In the genomic region with DNA sequence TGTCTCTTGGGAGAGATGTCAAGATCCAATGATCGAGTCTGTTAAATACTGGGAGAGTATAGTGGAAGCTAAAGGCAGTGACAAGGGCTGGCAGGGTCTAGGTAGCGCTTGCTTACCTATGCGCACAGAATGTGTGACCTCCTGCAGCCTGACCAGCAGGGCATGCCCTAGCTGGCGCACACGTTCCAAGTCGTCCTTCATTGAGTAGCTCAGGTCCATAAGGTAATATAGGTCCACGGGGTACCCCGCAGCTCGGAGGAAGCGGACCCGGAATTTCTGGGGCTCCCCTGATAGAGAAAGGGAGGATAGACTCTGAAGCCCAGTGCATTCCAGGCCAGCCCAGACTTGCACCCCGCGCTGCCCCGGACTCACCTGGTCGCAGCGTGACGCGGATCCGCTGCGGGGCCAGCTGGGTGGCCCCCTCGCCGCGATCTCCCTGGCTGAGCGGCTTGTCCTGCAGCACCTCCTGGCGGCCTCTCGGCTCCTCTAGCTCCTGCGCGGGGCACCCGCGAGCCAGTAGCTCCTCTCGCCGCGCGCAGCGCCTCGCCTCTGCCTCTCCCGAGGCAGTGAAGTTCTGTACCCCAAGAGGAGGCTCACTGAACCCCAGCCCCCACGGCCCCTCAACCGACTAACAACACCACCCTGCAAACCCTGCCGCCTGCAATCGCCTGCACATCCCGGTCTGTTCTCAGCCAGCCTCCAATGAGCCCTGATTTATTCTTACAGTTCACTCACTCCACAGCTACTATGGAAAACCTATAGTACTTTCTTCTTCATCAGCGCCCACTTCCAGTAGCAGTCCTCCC, we compare ENCODE assay signal across 8 mouse cellular contexts. TPM values are rescaled to one million over a fixed set of nuclear protein-coding genes. Genes with fewer than 3 reads are reported as not detected.
DNase-seq lines count a peak whose midpoint lies in the region; ATAC-seq and TF ChIP-seq lines count a peak whose summit lies in the region.

No protein-coding gene starts in this region.

- no peaks in the 10 kb centered on the region for H3K27me3 ChIP-seq in ES-Bruce4 (ENCODE audit: control insufficient read depth, insufficient read depth, low read length, poor library complexity, severe bottlenecking)
- H3K27me3 ChIP-seq in forebrain, embryonic 12.5 days: peaks cover 34% of the 10 kb centered on the region
- peaks cover 8% of the 10 kb centered on the region; the same call in 1 of the 2 replicates for H3K27me3 ChIP-seq in lung, embryonic 16.5 days (ENCODE audit: control insufficient read depth, insufficient read depth, low read depth, low read length)

- TF ChIP-seq CTCF in ES-Bruce4 (IDR thresholded peaks at IDR 0.05; ENCODE audit: low read depth, low read length): peak; percentile 73
- peak; percentile 79 for TF ChIP-seq CTCF in olfactory bulb, adult 2 months (IDR thresholded peaks at IDR 0.05; ENCODE audit: insufficient read depth, low read depth, low read length)

- intact Hi-C loops in heart, postnatal 10 days (cut with DNase I): loop anchor here (1.0 to 5.0 kb wide), 4 partner anchors 20 to 107 kb away; a partner anchor contains a TSS

- peaks cover 3% of the 10 kb centered on the region for H3K4me1 ChIP-seq in ES-Bruce4 (ENCODE audit: control insufficient read depth, insufficient read depth, low read length)
- H3K4me1 ChIP-seq in forebrain, embryonic 12.5 days: peaks cover 14% of the 10 kb centered on the region
- H3K4me1 ChIP-seq in lung, embryonic 16.5 days (replicated peaks; ENCODE audit: control insufficient read depth, insufficient read depth, low read length): peaks cover 5% of the 10 kb centered on the region
- H3K4me1 ChIP-seq in olfactory bulb, adult 2 months (ENCODE audit: control insufficient read depth, insufficient read depth, low read length): peaks cover 7% of the 10 kb centered on the region

- DNase-seq in heart, postnatal 10 days: peak; percentile 87 to 88
- peak; percentile 65 to 85 for DNase-seq in layer of hippocampus, adult 18-20 months (ENCODE audit: low spot score in 2 of 2)
- peak; percentile 85 to 91 for DNase-seq in thymus, postnatal 10 days (ENCODE audit: low spot score in 2 of 2)

- ATAC-seq in cerebellum, adult (ENCODE audit: insufficient number of reproducible peaks, low FRiP score, low TSS enrichment): peak; percentile 83; the same call in 1 of the 2 replicates
- ATAC-seq in forebrain, embryonic 12.5 days (ENCODE audit: low FRiP score): peak; percentile 83
- ATAC-seq in lung, embryonic 16.5 days (ENCODE audit: low read depth): peak; percentile 92

- no peaks in the 10 kb centered on the region for H3K36me3 ChIP-seq in ES-Bruce4 (ENCODE audit: control insufficient read depth, insufficient read depth, low read length, poor library complexity, severe bottlenecking)
- H3K36me3 ChIP-seq in forebrain, embryonic 12.5 days (replicated peaks): no peaks in the 10 kb centered on the region
- no peaks in the 10 kb centered on the region for H3K36me3 ChIP-seq in lung, embryonic 16.5 days (ENCODE audit: control insufficient read depth, insufficient read depth, low read length)

- H3K27ac ChIP-seq in ES-Bruce4 (ENCODE audit: insufficient read depth, low read length): no peak overlapping the region
- no peak overlapping the region for H3K27ac ChIP-seq in forebrain, embryonic 12.5 days
- no peak overlapping the region for H3K27ac ChIP-seq in lung, embryonic 16.5 days (ENCODE audit: low read length)
- no peak overlapping the region for H3K27ac ChIP-seq in olfactory bulb, adult 2 months (ENCODE audit: insufficient read depth, low read depth, low read length)

- H3K9ac ChIP-seq in ES-Bruce4 (ENCODE audit: low read depth, poor library complexity, severe bottlenecking): peak overlapping the region; percentile 50
- peak overlapping the region; percentile 49 for H3K9ac ChIP-seq in forebrain, embryonic 12.5 days
- peak overlapping the region; percentile 62 for H3K9ac ChIP-seq in lung, embryonic 16.5 days (ENCODE audit: low read length)

- no peaks in the 10 kb centered on the region for H3K9me3 ChIP-seq in ES-Bruce4 (replicated peaks; ENCODE audit: control insufficient read depth, insufficient read depth, low read length, poor library complexity, severe bottlenecking)
- H3K9me3 ChIP-seq in forebrain, embryonic 12.5 days: no peaks in the 10 kb centered on the region
- no peaks in the 10 kb centered on the region for H3K9me3 ChIP-seq in lung, embryonic 16.5 days (ENCODE audit: control insufficient read depth, low read length)

- 2% methylated on average over 39 of the region's 43 CpGs for WGBS in forebrain, embryonic 12.5 days
- WGBS in lung, embryonic 16.5 days: 3% methylated on average over 43 of the region's 43 CpGs
- WGBS in olfactory bulb, adult 2 months: 3% methylated on average over 43 of the region's 43 CpGs

- H3K4me3 ChIP-seq in ES-Bruce4 (ENCODE audit: low read depth, low read length): peak overlapping the region; percentile 75
- peak overlapping the region; percentile 41 for H3K4me3 ChIP-seq in forebrain, embryonic 12.5 days (replicated peaks)
- H3K4me3 ChIP-seq in lung, embryonic 16.5 days (ENCODE audit: low read length): peak overlapping the region; percentile 49
- peak overlapping the region; percentile 42 for H3K4me3 ChIP-seq in olfactory bulb, adult 2 months (ENCODE audit: insufficient read depth, low read depth, low read length)

- no peak for TF ChIP-seq POLR2A in ES-Bruce4 (IDR thresholded peaks at IDR 0.05; ENCODE audit: insufficient read depth, low read length)
- no peak for TF ChIP-seq POLR2A in olfactory bulb, adult 2 months (IDR thresholded peaks at IDR 0.05; ENCODE audit: insufficient read depth, low read depth, low read length)

- TF ChIP-seq EP300 in ES-Bruce4 (IDR thresholded peaks at IDR 0.05; ENCODE audit: insufficient read depth, low read depth, low read length): 0 out of 2 replicates have a peak, but pooled peaks have one; percentile 35

- peak overlapping the region; percentile 84 for H3K4me2 ChIP-seq in forebrain, embryonic 12.5 days
- peak overlapping the region; percentile 89 for H3K4me2 ChIP-seq in lung, embryonic 16.5 days (ENCODE audit: low read depth, low read length)

RNA-seq across cellular contexts. Expression of a gene that starts 7.4 kb away (rescaled TPM):
- polyA plus RNA-seq in ES-Bruce4 (2011; ENCODE audit: insufficient read depth, insufficient read length, low read depth, missing spikeins): 3.1 and 9.7 TPM in 2 replicates
- polyA plus RNA-seq in forebrain, embryonic 12.5 days (2016; fragmentation: Nextera tagmentation; extraction: Ambion mirVana): 0.65 and 0.88 TPM in 2 replicates
- 1 to 10 TPM; 1.9 to 2.0 TPM for total RNA-seq in heart, postnatal 10 days (2021)
- total RNA-seq in layer of hippocampus, adult 18-20 months (2021): 1 to 10 TPM in 1 of 2 experiments, under 1 TPM in 1; 0.76 to 1.9 TPM
- polyA plus RNA-seq in lung, embryonic 16.5 days (2015; fragmentation: Nextera tagmentation; extraction: Ambion mirVana): 3.0 and 3.9 TPM in 2 replicates
- not detected in 2 replicates for polyA plus RNA-seq in olfactory bulb, adult 2 months (2012; ENCODE audit: insufficient read depth, insufficient read length, low replicate concordance, missing spikeins)

RNA-seq across cellular contexts. Expression of a gene that starts 19.9 kb away (rescaled TPM):
- 17.8 and 19.3 TPM in 2 replicates for polyA plus RNA-seq in ES-Bruce4 (2011; ENCODE audit: insufficient read depth, insufficient read length, low read depth, missing spikeins)
- polyA plus RNA-seq in forebrain, embryonic 12.5 days (2016; fragmentation: Nextera tagmentation; extraction: Ambion mirVana): 46.2 and 51.8 TPM in 2 replicates
- 10 to 100 TPM; 25.6 to 33.8 TPM for total RNA-seq in heart, postnatal 10 days (2021)
- total RNA-seq in layer of hippocampus, adult 18-20 months (2021): 10 to 100 TPM; 33.3 to 37.4 TPM
- 69.5 and 70.6 TPM in 2 replicates for polyA plus RNA-seq in lung, embryonic 16.5 days (2015; fragmentation: Nextera tagmentation; extraction: Ambion mirVana)
- not detected in 2 replicates for polyA plus RNA-seq in olfactory bulb, adult 2 months (2012; ENCODE audit: insufficient read depth, insufficient read length, low replicate concordance, missing spikeins)

RNA-seq across cellular contexts. Expression of a gene that starts 21.3 kb away (rescaled TPM):
- polyA plus RNA-seq in ES-Bruce4 (2011; ENCODE audit: insufficient read depth, insufficient read length, low read depth, missing spikeins): 53.7 and 54.3 TPM in 2 replicates
- 127 and 132 TPM in 2 replicates for polyA plus RNA-seq in forebrain, embryonic 12.5 days (2016; fragmentation: Nextera tagmentation; extraction: Ambion mirVana)
- 10 to 100 TPM; 48.2 to 48.3 TPM for total RNA-seq in heart, postnatal 10 days (2021)
- total RNA-seq in layer of hippocampus, adult 18-20 months (2021): 10 to 100 TPM; 66.1 to 71.8 TPM
- polyA plus RNA-seq in lung, embryonic 16.5 days (2015; fragmentation: Nextera tagmentation; extraction: Ambion mirVana): 64.0 and 67.0 TPM in 2 replicates
- 123 TPM in 1 of 2 replicates, not detected in the other for polyA plus RNA-seq in olfactory bulb, adult 2 months (2012; ENCODE audit: insufficient read depth, insufficient read length, low replicate concordance, missing spikeins)

RNA-seq across cellular contexts. Expression of a gene that starts 32.9 kb away (rescaled TPM):
- polyA plus RNA-seq in ES-Bruce4 (2011; ENCODE audit: insufficient read depth, insufficient read length, low read depth, missing spikeins): 38.6 and 42.7 TPM in 2 replicates
- polyA plus RNA-seq in forebrain, embryonic 12.5 days (2016; fragmentation: Nextera tagmentation; extraction: Ambion mirVana): 13.1 and 16.7 TPM in 2 replicates
- total RNA-seq in heart, postnatal 10 days (2021): 10 to 100 TPM; 23.2 to 27.2 TPM
- total RNA-seq in layer of hippocampus, adult 18-20 months (2021): 10 to 100 TPM; 11.3 to 13.7 TPM
- polyA plus RNA-seq in lung, embryonic 16.5 days (2015; fragmentation: Nextera tagmentation; extraction: Ambion mirVana): 46.7 and 46.9 TPM in 2 replicates
- polyA plus RNA-seq in olfactory bulb, adult 2 months (2012; ENCODE audit: insufficient read depth, insufficient read length, low replicate concordance, missing spikeins): not detected in 2 replicates

RNA-seq across cellular contexts. Expression of a gene that starts 46.0 kb away (rescaled TPM):
- polyA plus RNA-seq in ES-Bruce4 (2011; ENCODE audit: insufficient read depth, insufficient read length, low read depth, missing spikeins): 0.81 and 1.1 TPM in 2 replicates
- 0.09 and 0.17 TPM in 2 replicates for polyA plus RNA-seq in forebrain, embryonic 12.5 days (2016; fragmentation: Nextera tagmentation; extraction: Ambion mirVana)
- not detected for total RNA-seq in heart, postnatal 10 days (2021)
- total RNA-seq in layer of hippocampus, adult 18-20 months (2021): not detected
- 0.34 and 0.57 TPM in 2 replicates for polyA plus RNA-seq in lung, embryonic 16.5 days (2015; fragmentation: Nextera tagmentation; extraction: Ambion mirVana)
- polyA plus RNA-seq in olfactory bulb, adult 2 months (2012; ENCODE audit: insufficient read depth, insufficient read length, low replicate concordance, missing spikeins): not detected in 2 replicates
